Mouse (Mus musculus) C2C12 (cell line): ENCODE measurements around the gene Clrn3.

Experiments
- CEBPB ChIP-seq: IDR thresholded peaks from one replicate; pipeline ENCODE4 v1.6.1; 2011; ENCODE audit warnings: low read depth, mild to moderate bottlenecking, control low read depth, moderate library complexity
- CTCF ChIP-seq: IDR thresholded peaks from one replicate; pipeline ENCODE4 v1.5.1; 2011; ENCODE audit not compliant: control insufficient read depth, insufficient read depth, insufficient read length
- MAX ChIP-seq: IDR thresholded peaks from one replicate; pipeline ENCODE4 v1.6.1; 2011; ENCODE audit warnings: mild to moderate bottlenecking, control low read depth
- MYOD1 ChIP-seq: IDR thresholded peaks from one replicate; pipeline ENCODE4 v1.6.1; 2011; ENCODE audit warnings: low read depth; ENCODE audit not compliant: control insufficient read depth, insufficient read length
- USF1 ChIP-seq: IDR thresholded peaks from one replicate; pipeline ENCODE4 v1.6.1; 2011; ENCODE audit warnings: low read depth, mild to moderate bottlenecking, control low read depth, moderate library complexity

- peak; percentile 32 for TF ChIP-seq CTCF
- no peak for TF ChIP-seq USF1
- no peak for TF ChIP-seq MYOD1
- TF ChIP-seq CEBPB, result no peak
- no peak for TF ChIP-seq MAX
Observed at GRCm38 (mm10) chr7:135495303-135495702, 33.2 kb downstream of the Clrn3 start.
